Mouse (Mus musculus) liver, embryonic 14.5 days (tissue): Measurements from ENCODE around the gene Rfx7.

Source experiments
- CTCF ChIP-seq: IDR thresholded peaks from 2 replicates; pipeline ENCODE4 v1.5.1; 2016; ENCODE audit warnings: antibody characterized with exemption, low read depth, control low read depth
- EP300 ChIP-seq: IDR thresholded peaks from 2 replicates; pipeline ENCODE4 v1.6.1; 2016; ENCODE audit warnings: antibody characterized with exemption, low read depth

DNA sequence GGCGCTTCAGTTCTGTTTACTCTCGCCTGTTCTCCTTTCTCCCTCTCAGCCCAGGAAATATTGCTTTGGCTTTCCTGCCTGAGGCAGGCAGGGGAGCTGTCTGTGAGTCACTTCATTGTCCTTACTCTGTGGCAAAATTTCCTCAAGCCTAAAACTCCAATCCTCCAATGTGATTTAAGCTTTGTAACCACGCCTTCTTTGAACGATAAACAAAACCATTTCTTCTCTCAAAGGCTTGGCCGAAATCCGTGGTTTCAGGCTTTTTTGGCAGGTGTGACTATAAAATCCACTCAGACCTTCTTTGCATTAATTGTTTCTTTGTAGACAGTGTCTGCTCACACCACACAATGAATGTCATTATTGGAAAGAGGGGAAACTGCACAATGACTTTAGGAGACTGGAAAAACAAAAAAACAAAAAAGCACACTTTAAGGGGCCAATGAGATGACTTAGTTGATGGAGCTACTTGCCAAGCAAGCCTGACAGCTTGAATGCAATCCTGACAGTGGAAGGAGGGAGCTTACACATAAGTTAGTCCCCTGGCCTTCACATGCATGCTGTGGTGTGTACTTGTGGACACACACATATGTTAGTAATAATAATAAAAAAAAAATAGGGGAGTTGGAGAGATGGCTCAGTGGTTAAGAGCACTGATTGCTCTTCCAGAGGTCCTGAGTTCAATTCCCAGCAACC, 112.5 kb downstream of the Rfx7 start:
- TF ChIP-seq CTCF (no peak), EP300 (no peak)
